Comparison of ENCODE assay signal across 8 mouse cellular contexts in genomic region chr14:98167186-98168038, GRCm38 (mm10). TPM values are rescaled to one million over a fixed set of nuclear protein-coding genes. Genes with fewer than 3 reads are reported as not detected.
DNase-seq lines count a peak whose midpoint lies in the region; ATAC-seq lines count a peak whose summit lies in the region.

No protein-coding gene starts in this region.

- peak overlapping the region; percentile 99 for H3K4me2 ChIP-seq in embryonic facial prominence, embryonic 15.5 days (replicated peaks)

- H3K36me3 ChIP-seq in embryonic facial prominence, embryonic 15.5 days, result no peaks in the 10 kb centered on the region

- peak; percentile 58 for ATAC-seq in embryonic facial prominence, embryonic 15.5 days (ENCODE audit: insufficient number of reproducible peaks, low FRiP score, low TSS enrichment, low read depth)
- peak; percentile 52 for ATAC-seq in megakaryocyte progenitor cell, adult 5-6 weeks (replicated peaks; ENCODE audit: poor library complexity)

- H3K9ac ChIP-seq in embryonic facial prominence, embryonic 15.5 days, result peak overlapping the region; percentile 31

- H3K9me3 ChIP-seq in embryonic facial prominence, embryonic 15.5 days (replicated peaks), result no peaks in the 10 kb centered on the region

- H3K27ac ChIP-seq in embryonic facial prominence, embryonic 15.5 days (replicated peaks), result peak overlapping the region; percentile 65; the same call in 1 of the 2 replicates

- H3K4me3 ChIP-seq in embryonic facial prominence, embryonic 15.5 days (replicated peaks), result peak overlapping the region; percentile 71

- H3K4me1 ChIP-seq in embryonic facial prominence, embryonic 15.5 days, result peaks cover 8% of the 10 kb centered on the region; the same call in 1 of the 2 replicates

- under 1% methylated on average over 33 of the region's 33 CpGs for WGBS in embryonic facial prominence, embryonic 15.5 days

- H3K27me3 ChIP-seq in embryonic facial prominence, embryonic 15.5 days, result no peaks in the 10 kb centered on the region

- intact Hi-C loops in heart, postnatal 14 days (cut with DNase I), result loop anchor here (5.0 kb wide), 2 partner anchors 300 to 580 kb away; no protein-coding TSS in a partner anchor

- peak; percentile 31 to 47 for DNase-seq in urinary bladder, adult 18-20 months (ENCODE audit: low spot score in 2 of 2)
- DNase-seq in urinary bladder, postnatal 10 days (ENCODE audit: low spot score), result no peak
- peak; percentile 37 to 39 for DNase-seq in heart, postnatal 14 days
- DNase-seq in kidney, postnatal 4 days, result peak; percentile 80 to 85
- DNase-seq in spleen, postnatal 14 days (ENCODE audit: low spot score in 2 of 2), result peak; percentile 14 to 22
- no peak for DNase-seq in thymus, adult 18-20 months

RNA-seq across cellular contexts. Expression of gene Dach1, which starts 2.2 kb away (rescaled TPM):
- polyA plus RNA-seq in embryonic facial prominence, embryonic 15.5 days (2015; fragmentation: Nextera tagmentation; extraction: Ambion mirVana), result 2.3 TPM in 2 replicates
- 10 to 100 TPM; 13.4 to 14.3 TPM for total RNA-seq in heart, postnatal 14 days (2021)
- total RNA-seq in megakaryocyte progenitor cell, adult 5-6 weeks (2015), result 14.7 and 18.0 TPM in 2 replicates
- total RNA-seq in megakaryocyte progenitor cell, adult 5-6 weeks (2017), result 8.6 and 10.8 TPM in 2 replicates

Comparison
In these comparisons a context has a peak if more than half of its experiments do, and no peak if none do; other contexts are left out.
1. DNase-seq: peak in urinary bladder, adult 18-20 months (2 of 2), heart, postnatal 14 days (2 of 2), kidney, postnatal 4 days (2 of 2) and spleen, postnatal 14 days (2 of 2); none in urinary bladder, postnatal 10 days (single experiment) and thymus, adult 18-20 months (0 of 2).